Mouse (Mus musculus): ENCODE results near the gene Timm8a1. TPM values are rescaled to one million over a fixed set of nuclear protein-coding genes. Genes with fewer than 3 reads are reported as not detected.

Timm8a1 gene
- polyA plus RNA-seq, 1 experiment: 0.66 TPM

DNA sequence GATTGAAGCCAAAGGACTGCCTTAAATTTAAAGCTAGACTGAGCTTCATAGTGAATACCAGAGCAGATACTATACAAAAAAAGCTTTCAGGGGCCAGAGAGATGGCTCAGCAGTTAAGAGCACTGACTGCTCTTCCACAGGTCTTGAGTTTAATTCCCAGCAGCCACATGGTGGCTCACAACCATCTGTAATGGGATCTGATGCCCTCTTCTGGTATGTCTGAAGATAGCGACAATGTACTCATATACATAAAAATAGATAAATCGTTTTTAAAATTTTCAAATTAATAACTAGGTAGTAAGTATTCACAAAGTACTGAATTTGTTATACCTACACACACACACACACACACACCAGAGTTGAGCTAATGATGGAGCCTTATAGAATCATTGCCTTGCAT is 8.3 kb downstream of the Timm8a1 start:
- 79% methylated on average over 2 of the region's 2 CpGs for WGBS
- no peak overlapping the region for H3K4me3 ChIP-seq (ENCODE audit: low read depth, low read length)
- peaks cover 2% of the 10 kb centered on the region; the same call in 1 of the 2 replicates for H3K36me3 ChIP-seq (ENCODE audit: control insufficient read depth, insufficient read depth, low read length)
- H3K27me3 ChIP-seq (ENCODE audit: control insufficient read depth, insufficient read depth, low read length): no peaks in the 10 kb centered on the region
- no peak overlapping the region for H3K27ac ChIP-seq (ENCODE audit: insufficient read depth, low read depth, low read length)
- H3K4me1 ChIP-seq (ENCODE audit: control insufficient read depth, insufficient read depth, insufficient read length, low read length): no peaks in the 10 kb centered on the region
- no peak for TF ChIP-seq POLR2A (IDR thresholded peaks at IDR 0.05; ENCODE audit: low read depth, low read length)
- no peak for TF ChIP-seq CTCF (IDR thresholded peaks at IDR 0.05; ENCODE audit: extremely low read depth, insufficient read length, insufficient replicate concordance, low read depth, low read length)

DNA sequence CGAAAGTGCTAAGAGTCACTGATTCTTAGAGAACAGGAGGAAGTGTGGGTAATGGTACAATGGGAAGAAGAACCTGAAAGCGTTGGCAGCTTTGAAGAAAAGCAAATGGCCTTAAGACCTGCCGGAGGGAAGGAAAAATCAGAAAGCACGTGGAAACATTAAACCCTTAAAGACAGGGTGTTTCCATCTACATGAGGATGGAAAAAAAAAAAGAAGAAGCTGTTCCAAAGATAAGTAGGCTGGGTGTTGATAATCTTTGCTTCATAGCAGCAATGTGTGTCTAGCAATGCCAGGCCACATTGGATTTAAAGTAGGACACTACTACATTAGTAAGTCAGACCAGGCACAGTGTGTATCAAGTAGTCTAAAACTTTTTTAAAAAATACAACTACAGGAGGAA is 16.4 kb downstream of the Timm8a1 start:
- Histone ChIP-seq H3K27ac (ENCODE audit: insufficient read depth, low read depth, low read length) (no peak overlapping the region), H3K4me1 (ENCODE audit: control insufficient read depth, insufficient read depth, insufficient read length, low read length) (no peaks in the 10 kb centered on the region), H3K36me3 (ENCODE audit: control insufficient read depth, insufficient read depth, low read length) (no peaks in the 10 kb centered on the region), H3K27me3 (ENCODE audit: control insufficient read depth, insufficient read depth, low read length) (no peaks in the 10 kb centered on the region), H3K4me3 (ENCODE audit: low read depth, low read length) (no peak overlapping the region)
- TF ChIP-seq POLR2A (IDR thresholded peaks at IDR 0.05; ENCODE audit: low read depth, low read length): no peak
- no peak for TF ChIP-seq CTCF (IDR thresholded peaks at IDR 0.05; ENCODE audit: extremely low read depth, insufficient read length, insufficient replicate concordance, low read depth, low read length)
- WGBS: 77% methylated on average over 4 of the region's 4 CpGs

DNA sequence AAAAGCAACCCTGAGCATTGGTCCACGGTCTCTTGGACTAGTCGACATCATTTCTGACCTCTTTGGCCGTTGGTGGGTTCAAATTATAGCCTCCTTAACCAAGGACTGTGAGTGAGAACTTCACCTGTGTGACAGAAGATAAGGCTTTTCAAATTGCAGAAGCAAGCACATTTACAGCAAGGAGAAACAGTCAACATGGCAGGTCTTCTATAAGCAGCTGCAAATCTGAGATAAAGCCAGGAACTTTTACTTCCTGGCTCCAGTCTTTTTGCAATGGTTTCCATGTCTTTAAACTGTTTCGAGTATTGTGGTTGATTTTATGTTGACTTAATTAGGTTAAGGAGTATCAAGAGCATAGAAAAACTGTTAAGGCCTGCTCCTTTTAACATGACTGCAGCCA is 17.9 kb downstream of the Timm8a1 start:
- no peaks in the 10 kb centered on the region for H3K36me3 ChIP-seq (ENCODE audit: control insufficient read depth, insufficient read depth, low read length)
- H3K4me3 ChIP-seq (ENCODE audit: low read depth, low read length): no peak overlapping the region
- no peak overlapping the region for H3K27ac ChIP-seq (ENCODE audit: insufficient read depth, low read depth, low read length)
- 82% methylated on average over 4 of the region's 4 CpGs for WGBS
- no peaks in the 10 kb centered on the region for H3K27me3 ChIP-seq (ENCODE audit: control insufficient read depth, insufficient read depth, low read length)
- H3K4me1 ChIP-seq (ENCODE audit: control insufficient read depth, insufficient read depth, insufficient read length, low read length): no peaks in the 10 kb centered on the region
- TF ChIP-seq CTCF (IDR thresholded peaks at IDR 0.05; ENCODE audit: extremely low read depth, insufficient read length, insufficient replicate concordance, low read depth, low read length): no peak
- no peak for TF ChIP-seq POLR2A (IDR thresholded peaks at IDR 0.05; ENCODE audit: low read depth, low read length)

DNA sequence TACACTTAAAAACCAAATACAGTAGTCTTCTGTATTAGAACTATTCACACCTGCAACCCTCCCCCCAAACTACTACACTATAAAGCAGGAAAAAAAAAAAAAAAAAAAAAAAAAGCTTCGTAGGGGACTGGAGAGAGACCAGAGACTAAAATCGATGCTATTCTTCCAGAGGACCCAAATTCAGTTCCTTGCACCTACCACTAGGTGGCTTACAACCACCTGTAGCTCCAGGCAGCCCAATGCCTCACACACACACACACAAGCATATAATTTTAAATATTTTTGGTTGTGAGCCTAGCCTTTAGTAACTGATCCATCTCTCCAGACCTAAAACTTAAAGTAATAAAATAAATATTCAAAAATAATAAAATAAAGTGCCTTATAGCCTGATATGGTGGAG is 32.2 kb downstream of the Timm8a1 start:
- no peaks in the 10 kb centered on the region for H3K27me3 ChIP-seq (ENCODE audit: control insufficient read depth, insufficient read depth, low read length)
- WGBS: 32% methylated on average over 2 of the region's 2 CpGs
- no peaks in the 10 kb centered on the region for H3K4me1 ChIP-seq (ENCODE audit: control insufficient read depth, insufficient read depth, insufficient read length, low read length)
- no peak; the same call in 1 of the 2 replicates for TF ChIP-seq CTCF (IDR thresholded peaks at IDR 0.05; ENCODE audit: extremely low read depth, insufficient read length, insufficient replicate concordance, low read depth, low read length)
- no peak for TF ChIP-seq POLR2A (IDR thresholded peaks at IDR 0.05; ENCODE audit: low read depth, low read length)
- H3K4me3 ChIP-seq (ENCODE audit: low read depth, low read length): no peak overlapping the region
- no peaks in the 10 kb centered on the region for H3K36me3 ChIP-seq (ENCODE audit: control insufficient read depth, insufficient read depth, low read length)
- no peak overlapping the region for H3K27ac ChIP-seq (ENCODE audit: insufficient read depth, low read depth, low read length)

DNA sequence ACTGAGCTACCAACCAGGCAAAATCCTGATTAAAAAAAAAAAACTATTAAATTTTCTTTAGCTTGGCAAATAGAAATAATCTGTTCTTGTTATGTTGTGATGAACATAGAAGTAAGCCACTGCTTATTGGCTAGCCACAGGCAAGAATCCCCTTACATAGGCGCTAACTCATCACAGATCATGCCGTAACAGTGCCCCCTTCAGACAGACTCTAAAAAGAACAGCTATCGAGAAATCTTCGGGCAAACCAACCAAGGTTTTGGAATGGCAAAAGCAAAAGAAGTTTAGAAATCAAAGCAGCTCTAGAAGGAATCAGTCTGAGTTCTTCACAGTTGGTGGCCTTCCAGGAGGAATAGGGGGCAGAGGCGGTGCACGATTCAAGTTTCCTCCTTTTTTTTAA is 33.7 kb downstream of the Timm8a1 start:
- H3K27ac ChIP-seq (ENCODE audit: insufficient read depth, low read depth, low read length): no peak overlapping the region
- no peak overlapping the region for H3K4me3 ChIP-seq (ENCODE audit: low read depth, low read length)
- 73% methylated on average over 6 of the region's 6 CpGs for WGBS
- TF ChIP-seq POLR2A (IDR thresholded peaks at IDR 0.05; ENCODE audit: low read depth, low read length) (no peak), CTCF (IDR thresholded peaks at IDR 0.05; ENCODE audit: extremely low read depth, insufficient read length, insufficient replicate concordance, low read depth, low read length) (no peak)
- no peaks in the 10 kb centered on the region for H3K36me3 ChIP-seq (ENCODE audit: control insufficient read depth, insufficient read depth, low read length)
- no peaks in the 10 kb centered on the region for H3K27me3 ChIP-seq (ENCODE audit: control insufficient read depth, insufficient read depth, low read length)
- H3K4me1 ChIP-seq (ENCODE audit: control insufficient read depth, insufficient read depth, insufficient read length, low read length): no peaks in the 10 kb centered on the region

DNA sequence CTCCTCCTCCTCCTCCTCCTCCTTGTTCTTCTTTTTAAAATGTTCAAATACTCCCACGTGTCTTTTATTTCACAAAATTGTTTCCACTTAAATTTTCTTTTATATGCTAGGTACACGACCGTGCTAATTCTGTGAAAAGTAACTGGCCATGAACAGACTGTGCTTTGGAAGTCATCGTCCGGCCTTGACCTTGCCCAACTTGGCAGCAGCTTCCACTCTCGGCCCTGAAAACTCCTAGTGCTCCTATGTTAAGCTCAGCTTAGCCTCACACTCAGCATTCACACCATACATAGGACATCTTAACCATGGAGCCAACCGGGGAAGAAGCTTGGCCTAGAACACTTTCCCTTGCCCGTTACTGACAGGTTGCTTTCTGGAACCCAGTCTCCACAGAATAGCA is 41.0 kb downstream of the Timm8a1 start:
- Histone ChIP-seq H3K27me3 (ENCODE audit: control insufficient read depth, insufficient read depth, low read length) (no peaks in the 10 kb centered on the region), H3K4me3 (ENCODE audit: low read depth, low read length) (no peak overlapping the region), H3K27ac (ENCODE audit: insufficient read depth, low read depth, low read length) (no peak overlapping the region), H3K36me3 (ENCODE audit: control insufficient read depth, insufficient read depth, low read length) (no peaks in the 10 kb centered on the region), H3K4me1 (ENCODE audit: control insufficient read depth, insufficient read depth, insufficient read length, low read length) (no peaks in the 10 kb centered on the region)
- TF ChIP-seq POLR2A (IDR thresholded peaks at IDR 0.05; ENCODE audit: low read depth, low read length) (no peak), CTCF (IDR thresholded peaks at IDR 0.05; ENCODE audit: extremely low read depth, insufficient read length, insufficient replicate concordance, low read depth, low read length) (no peak)
- 87% methylated on average over 8 of the region's 8 CpGs for WGBS

Other genes starting within 250 kb of the Timm8a1 start
- gene Tmem35a, start 246.6 kb downstream of the Timm8a1 start, polyA plus RNA-seq (2012; rRNA removed): 0.11 and 0.37 TPM in 2 replicates
- gene Cenpi, start 233.8 kb downstream of the Timm8a1 start, polyA plus RNA-seq (2012; rRNA removed): 0.29 and 0.94 TPM in 2 replicates
- 0.14 and 0.24 TPM in 2 replicates for gene Drp2, start 137.3 kb downstream of the Timm8a1 start, polyA plus RNA-seq (2012; rRNA removed)
- gene Taf7l, start 65.4 kb downstream of the Timm8a1 start, polyA plus RNA-seq (2012; rRNA removed): not detected in 2 replicates
- gene Btk, start 41.7 kb upstream of the Timm8a1 start, polyA plus RNA-seq (2012; rRNA removed): 0.19 and 0.48 TPM in 2 replicates
- 48.0 and 60.3 TPM in 2 replicates for gene Rpl36a, start 43.8 kb upstream of the Timm8a1 start, polyA plus RNA-seq (2012; rRNA removed)
- 0.65 and 0.98 TPM in 2 replicates for gene Gla, start 59.3 kb upstream of the Timm8a1 start, polyA plus RNA-seq (2012; rRNA removed)
- 1.1 and 3.8 TPM in 2 replicates for gene Hnrnph2, start 59.3 kb upstream of the Timm8a1 start, polyA plus RNA-seq (2012; rRNA removed)
- 0.14 and 0.15 TPM in 2 replicates for gene Armcx4, start 144.7 kb upstream of the Timm8a1 start, polyA plus RNA-seq (2012; rRNA removed)
- 0.18 and 0.44 TPM in 2 replicates for gene Armcx1, start 176.1 kb upstream of the Timm8a1 start, polyA plus RNA-seq (2012; rRNA removed)
- 0.24 and 0.36 TPM in 2 replicates for gene Armcx6, start 209.6 kb upstream of the Timm8a1 start, polyA plus RNA-seq (2012; rRNA removed)
- 0.42 TPM in 2 replicates for gene Armcx3, start 214.7 kb upstream of the Timm8a1 start, polyA plus RNA-seq (2012; rRNA removed)

All from small intestine, adult 2 months (tissue).